Mouse (Mus musculus) myocyte (in vitro differentiated cells): Measurements from ENCODE around the gene Scn10a. TPM values are rescaled to one million over a fixed set of nuclear protein-coding genes. Genes with fewer than 3 reads are reported as not detected.
A peak's percentile ranks its signal among the peaks of the same experiment; 100 is the strongest.

Source experiments
- H3K27me3 ChIP-seq: one replicate; pipeline ENCODE4 v1.6.1; 2011; ENCODE audit not compliant: control insufficient read depth, insufficient read depth, insufficient read length
- H3K36me3 ChIP-seq: one replicate; pipeline ENCODE4 v1.6.1; 2011; ENCODE audit not compliant: control insufficient read depth, insufficient read depth
- H3K4me2 ChIP-seq: one replicate; pipeline ENCODE4 v1.6.1; 2011; ENCODE audit warnings: low read depth, control low read depth
- H3K4me3 ChIP-seq: one replicate; pipeline ENCODE4 v1.5.1; 2011; ENCODE audit warnings: mild to moderate bottlenecking, control low read depth, moderate library complexity
- H3K79me2 ChIP-seq: one replicate; pipeline ENCODE4 v1.6.1; 2011; ENCODE audit not compliant: control insufficient read depth, insufficient read depth
- H3ac ChIP-seq: one replicate; pipeline ENCODE4 v1.6.1; 2011; ENCODE audit not compliant: control insufficient read depth, insufficient read length
- CEBPB ChIP-seq: IDR thresholded peaks from 2 replicates; pipeline ENCODE4 v1.6.1; 2011; ENCODE audit warnings: mild to moderate bottlenecking, moderate library complexity; ENCODE audit not compliant: poor library complexity, insufficient read depth, severe bottlenecking
- E2F4 ChIP-seq: IDR thresholded peaks from one replicate; pipeline ENCODE4 v1.6.1; 2011; ENCODE audit warnings: mild to moderate bottlenecking, control low read depth, moderate library complexity; ENCODE audit not compliant: insufficient read depth
- MAX ChIP-seq: IDR thresholded peaks from one replicate; pipeline ENCODE4 v1.6.1; 2011; ENCODE audit warnings: low read depth, mild to moderate bottlenecking, control low read depth
- MYOD1 ChIP-seq, 3 experiments: IDR thresholded peaks; one replicate each; pipeline ENCODE4 v1.6.1; 2011; ENCODE audit warnings: control low read depth in 2 of 3, low read depth in 2 of 3, mild to moderate bottlenecking in 2 of 3, moderate library complexity in 1 of 3; ENCODE audit not compliant: insufficient read length in 2 of 3, control insufficient read depth in 1 of 3
- MYOG ChIP-seq, 3 experiments: IDR thresholded peaks; one replicate each; pipeline ENCODE4 v1.6.1; 2011; ENCODE audit warnings: control low read depth in 2 of 3, low read depth in 2 of 3, mild to moderate bottlenecking in 2 of 3; ENCODE audit not compliant: insufficient read length in 2 of 3, control insufficient read depth in 1 of 3, insufficient read depth in 1 of 3
- POLR2A ChIP-seq: IDR thresholded peaks from one replicate; pipeline ENCODE4 v1.6.1; 2011; ENCODE audit warnings: low read depth, mild to moderate bottlenecking, control low read depth, moderate library complexity; ENCODE audit not compliant: insufficient read length
- POLR2AphosphoS2 ChIP-seq: IDR thresholded peaks from one replicate; pipeline ENCODE4 v1.6.1; 2011; ENCODE audit warnings: low read depth, control low read depth; ENCODE audit not compliant: insufficient read length
- REST ChIP-seq: IDR thresholded peaks from one replicate; pipeline ENCODE4 v1.6.1; 2011; ENCODE audit warnings: mild to moderate bottlenecking, control low read depth, moderate library complexity; ENCODE audit not compliant: insufficient read depth, insufficient read length
- SRF ChIP-seq: IDR thresholded peaks from one replicate; pipeline ENCODE4 v1.6.1; 2011; ENCODE audit warnings: low read depth; ENCODE audit not compliant: control insufficient read depth, insufficient read length
- TCF12 ChIP-seq: IDR thresholded peaks from one replicate; pipeline ENCODE4 v1.6.1; 2011; ENCODE audit warnings: mild to moderate bottlenecking, control low read depth; ENCODE audit not compliant: poor library complexity, insufficient read depth, severe bottlenecking
- TCF3 ChIP-seq: IDR thresholded peaks from one replicate; pipeline ENCODE4 v1.6.1; 2011; ENCODE audit warnings: low read depth, control low read depth; ENCODE audit not compliant: insufficient read length
- USF1 ChIP-seq: IDR thresholded peaks from one replicate; pipeline ENCODE4 v1.6.1; 2011; ENCODE audit warnings: low read depth, mild to moderate bottlenecking, control low read depth, moderate library complexity
- polyA plus RNA-seq: library from polyadenylated mRNA; unstranded; fragments of >200 nt; fragmentation: generic; extraction: Trizol; gene quantifications from one replicate; pipeline ENCODE4 v1.2.1, GENCODE M21; 2012; ENCODE audit warnings: missing spikeins

Scn10a gene
- polyA plus RNA-seq, 1 experiment = 1.6 TPM

- no peak overlapping the region for H3ac ChIP-seq
- no peaks in the 10 kb centered on the region for H3K27me3 ChIP-seq
- H3K4me2 ChIP-seq = no peak overlapping the region
- TF ChIP-seq TCF12 (no peak), POLR2A (no peak), REST (no peak), POLR2AphosphoS2 (no peak), SRF (no peak), MYOD1 (IDR thresholded peaks at IDR 0.05; ENCODE audit: control insufficient read depth in 1 of 3, insufficient read length in 2 of 3, low read depth in 2 of 3) (no peak), E2F4 (no peak), MAX (no peak), CEBPB (no peak), TCF3 (no peak), USF1 (no peak), MYOG (IDR thresholded peaks at IDR 0.05; ENCODE audit: control insufficient read depth in 1 of 3, insufficient read depth in 1 of 3, insufficient read length in 2 of 3, low read depth in 2 of 3) (no peak)
- no peaks in the 10 kb centered on the region for H3K79me2 ChIP-seq
- H3K4me3 ChIP-seq = no peak overlapping the region
- no peaks in the 10 kb centered on the region for H3K36me3 ChIP-seq
Observed at GRCm38 (mm10) chr9:119589592-119589991, 129.5 kb downstream of the Scn10a start.

GRCm38 (mm10) chr9:119588763-119589449 is 130.2 kb downstream of the Scn10a start:
- Histone ChIP-seq H3K79me2 (no peaks in the 10 kb centered on the region), H3K27me3 (no peaks in the 10 kb centered on the region), H3K4me3 (no peak overlapping the region), H3K36me3 (no peaks in the 10 kb centered on the region), H3K4me2 (no peak overlapping the region), H3ac (no peak overlapping the region)
- TF ChIP-seq TCF12 (no peak), POLR2AphosphoS2 (no peak), MAX (no peak), POLR2A (no peak), REST (no peak), CEBPB (no peak), USF1 (no peak), MYOG (IDR thresholded peaks at IDR 0.05; ENCODE audit: control insufficient read depth in 1 of 3, insufficient read depth in 1 of 3, insufficient read length in 2 of 3, low read depth in 2 of 3) (no peak), SRF (no peak), TCF3 (no peak), MYOD1 (IDR thresholded peaks at IDR 0.05; ENCODE audit: control insufficient read depth in 1 of 3, insufficient read length in 2 of 3, low read depth in 2 of 3) (no peak), E2F4 (no peak)

DNA sequence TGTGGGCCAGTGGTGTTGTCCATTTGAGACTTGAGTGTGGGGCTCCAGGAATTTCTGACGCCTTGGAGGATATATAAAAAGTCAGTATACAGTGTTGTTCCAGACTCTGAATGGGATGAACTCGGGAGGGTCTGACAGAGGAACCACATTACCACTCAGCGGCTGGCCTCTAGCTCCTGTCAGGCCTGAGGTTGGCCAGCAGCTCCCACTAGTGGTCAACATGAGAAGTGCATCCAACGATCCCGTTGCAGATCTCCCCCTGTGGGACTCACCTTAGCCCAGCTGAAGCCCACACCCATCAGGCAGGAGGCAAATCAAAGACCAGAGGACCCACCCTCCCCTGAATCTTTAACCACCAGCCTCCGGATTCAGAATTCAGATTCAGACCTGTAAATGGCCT is 138.5 kb downstream of the Scn10a start:
- no peak overlapping the region for H3ac ChIP-seq
- H3K4me2 ChIP-seq = no peak overlapping the region
- TF ChIP-seq POLR2AphosphoS2 (no peak), MYOG (IDR thresholded peaks at IDR 0.05; ENCODE audit: control insufficient read depth in 1 of 3, insufficient read depth in 1 of 3, insufficient read length in 2 of 3, low read depth in 2 of 3) (no peak), CEBPB (no peak)
- H3K79me2 ChIP-seq = peaks cover 9% of the 10 kb centered on the region
- H3K27me3 ChIP-seq = no peaks in the 10 kb centered on the region
- H3K36me3 ChIP-seq = no peaks in the 10 kb centered on the region
- no peak overlapping the region for H3K4me3 ChIP-seq

- peak in 1 of 3 experiments; percentile 2 for TF ChIP-seq MYOD1 (IDR thresholded peaks at IDR 0.05; ENCODE audit: control insufficient read depth in 1 of 3, insufficient read length in 2 of 3, low read depth in 2 of 3)
- TF ChIP-seq MAX = no peak
- no peak for TF ChIP-seq SRF
- TF ChIP-seq POLR2AphosphoS2 = no peak
- TF ChIP-seq MYOG (IDR thresholded peaks at IDR 0.05; ENCODE audit: control insufficient read depth in 1 of 3, insufficient read depth in 1 of 3, insufficient read length in 2 of 3, low read depth in 2 of 3) = no peak
- no peak for TF ChIP-seq USF1
- peaks cover 13% of the 10 kb centered on the region for H3K79me2 ChIP-seq
- no peaks in the 10 kb centered on the region for H3K27me3 ChIP-seq
- H3K4me3 ChIP-seq = no peak overlapping the region
- H3K4me2 ChIP-seq = no peak overlapping the region
- no peak overlapping the region for H3ac ChIP-seq
- H3K36me3 ChIP-seq = no peaks in the 10 kb centered on the region
Observed at GRCm38 (mm10) chr9:119580187-119580586, 138.9 kb downstream of the Scn10a start.

GRCm38 (mm10) chr9:119578636-119579438 is 140.3 kb downstream of the Scn10a start, which contains the start of gene Scn5a:
Gene Scn5a, minus strand, starts transcription at chr9:119579016.
- H3K27me3 ChIP-seq = no peaks in the 10 kb centered on the region
- peaks cover 13% of the 10 kb centered on the region for H3K79me2 ChIP-seq
- no peaks in the 10 kb centered on the region for H3K36me3 ChIP-seq
- peak within 1 kb of the TSS; percentile 21 for H3ac ChIP-seq
- TF ChIP-seq REST (no peak), CEBPB (no peak), MAX (no peak), MYOD1 (IDR thresholded peaks at IDR 0.05; ENCODE audit: control insufficient read depth in 1 of 3, insufficient read length in 2 of 3, low read depth in 2 of 3) (peak in 1 of 3 experiments; percentile 13), POLR2A (peak; percentile 31), E2F4 (no peak), POLR2AphosphoS2 (no peak), USF1 (no peak), TCF3 (no peak), MYOG (IDR thresholded peaks at IDR 0.05; ENCODE audit: control insufficient read depth in 1 of 3, insufficient read depth in 1 of 3, insufficient read length in 2 of 3, low read depth in 2 of 3) (peak in 1 of 3 experiments; percentile 25), SRF (no peak), TCF12 (no peak)
- H3K4me2 ChIP-seq = peak within 1 kb of the TSS; percentile 68
- H3K4me3 ChIP-seq = peak within 1 kb of the TSS; percentile 30
